Mouse (Mus musculus) neural tube, embryonic 15.5 days (tissue): ENCODE results near the gene Tti1. TPM values are rescaled to one million over a fixed set of nuclear protein-coding genes. Genes with fewer than 3 reads are reported as not detected.

Source experiments
- ATAC-seq: fragments of 200-750 bp; cut with Nextera tagmentation; 2 replicates; pipeline ENCODE4 v1.8.0; 2017; ENCODE audit warnings: mild to moderate bottlenecking, moderate TSS enrichment, moderate library complexity; ENCODE audit not compliant: low FRiP score
- H3K27ac ChIP-seq: fragments of 300-500 bp; sonication (generic); replicated peaks from 2 replicates; pipeline ENCODE4 v1.5.1; 2015; ENCODE audit warnings: mild to moderate bottlenecking, inconsistent platforms
- H3K27me3 ChIP-seq: fragments of 300-500 bp; sonication (generic); replicated peaks from 2 replicates; pipeline ENCODE4 v1.6.1; 2015; ENCODE audit warnings: inconsistent platforms
- H3K36me3 ChIP-seq: fragments of 300-500 bp; sonication (generic); 2 replicates; pipeline ENCODE4 v1.6.1; 2015; ENCODE audit warnings: inconsistent platforms
- H3K4me1 ChIP-seq: fragments of 300-500 bp; sonication (generic); 2 replicates; pipeline ENCODE4 v1.6.1; 2015; ENCODE audit warnings: inconsistent platforms
- H3K4me2 ChIP-seq: fragments of 300-500 bp; sonication (generic); 2 replicates; pipeline ENCODE4 v1.6.1; 2015; ENCODE audit warnings: inconsistent platforms, mild to moderate bottlenecking, moderate library complexity
- H3K4me3 ChIP-seq: fragments of 300-500 bp; sonication (generic); replicated peaks from 2 replicates; pipeline ENCODE4 v1.5.1; 2015; ENCODE audit warnings: mild to moderate bottlenecking, inconsistent platforms
- H3K9ac ChIP-seq: fragments of 300-500 bp; sonication (generic); replicated peaks from 2 replicates; pipeline ENCODE4 v1.6.1; 2015; ENCODE audit warnings: mild to moderate bottlenecking, inconsistent platforms
- H3K9me3 ChIP-seq: fragments of 300-500 bp; sonication (generic); replicated peaks from 2 replicates; pipeline ENCODE4 v1.6.1; 2016; ENCODE audit warnings: inconsistent platforms
- WGBS: fragments of 180-500 bp; shearing (Covaris S2); methylation state at CpG from one replicate; pipeline ENCODE4 v1.1.7; 2015; ENCODE audit warnings: mixed read lengths; 5-methylcytosine and 5-hydroxymethylcytosine counted together
- polyA plus RNA-seq: library from polyadenylated mRNA; unstranded; fragments of >200 nt; fragmentation: Nextera tagmentation; extraction: Ambion mirVana; gene quantifications from 2 replicates; pipeline ENCODE4 v1.2.1, GENCODE M21; 2015

Gene Tti1
- polyA plus RNA-seq = 14.7 and 17.3 TPM in 2 replicates

- no peaks in the 10 kb centered on the region for H3K9me3 ChIP-seq
Measured at GRCm38 (mm10) chr2:158028354-158028863, at the start of gene Tti1, which contains the start of gene Rprd1b. Gene Tti1 (minus strand): TSS chr2:158028433. Gene Rprd1b (plus strand): TSS chr2:158028497.

GRCm38 (mm10) chr2:158077981-158078380, 49.7 kb upstream of the Tti1 start:
- Histone ChIP-seq H3K4me2 (no peak overlapping the region), H3K27ac (peak overlapping the region; percentile 54), H3K4me1 (peaks cover 11% of the 10 kb centered on the region), H3K27me3 (no peaks in the 10 kb centered on the region), H3K36me3 (peaks cover 36% of the 10 kb centered on the region), H3K9me3 (no peaks in the 10 kb centered on the region), H3K4me3 (no peak overlapping the region), H3K9ac (no peak overlapping the region)
- ATAC-seq = no peak
- 38% methylated on average over 2 of the region's 2 CpGs for WGBS

More at GRCm38 (mm10) chr2:158028354-158028863, at the start of gene Tti1, which contains the start of gene Rprd1b:
- WGBS = under 1% methylated on average over 48 of the region's 52 CpGs
- peak; percentile 95 for ATAC-seq
- Histone ChIP-seq H3K4me1 (peaks cover 46% of the 10 kb centered on the region), H3K36me3 (no peaks in the 10 kb centered on the region), H3K4me3 (peak within 1 kb of the TSS; percentile 96), H3K27me3 (no peaks in the 10 kb centered on the region), H3K27ac (peak within 1 kb of the TSS; percentile 94), H3K9ac (peak within 1 kb of the TSS; percentile 96), H3K4me2 (peak within 1 kb of the TSS; percentile 87)

DNA sequence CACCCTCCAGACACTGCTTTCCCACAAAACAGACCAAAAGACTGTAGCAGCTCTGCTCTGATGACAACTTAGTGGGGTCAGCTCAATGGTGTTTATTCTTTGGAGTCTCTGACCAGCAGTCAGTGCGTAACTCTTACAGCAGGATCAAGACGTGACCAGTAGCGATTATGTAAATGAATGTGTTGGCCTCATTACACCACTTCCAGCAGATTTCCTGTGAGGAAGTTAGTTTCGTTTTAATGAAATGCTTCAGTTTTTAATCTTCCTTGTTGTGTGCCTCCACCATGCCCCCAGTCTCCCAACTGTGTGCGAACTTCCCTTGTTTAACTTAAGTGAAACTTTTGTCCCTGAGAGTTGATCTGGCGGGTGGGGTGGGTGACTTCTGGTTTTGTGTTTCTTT, 48.5 kb upstream of the Tti1 start:
- H3K4me1 ChIP-seq = peaks cover 11% of the 10 kb centered on the region
- H3K4me2 ChIP-seq = no peak overlapping the region
- no peaks in the 10 kb centered on the region for H3K27me3 ChIP-seq
- H3K36me3 ChIP-seq = peaks cover 40% of the 10 kb centered on the region
- 87% methylated on average over 6 of the region's 6 CpGs for WGBS
- 0 out of 2 replicates have a peak overlapping the region, but pooled peaks have one; percentile 15 for H3K27ac ChIP-seq
- H3K4me3 ChIP-seq = no peak overlapping the region
- ATAC-seq = no peak
- no peak overlapping the region for H3K9ac ChIP-seq
- no peaks in the 10 kb centered on the region for H3K9me3 ChIP-seq

GRCm38 (mm10) chr2:158074835-158075234, 46.6 kb upstream of the Tti1 start:
- H3K27ac ChIP-seq = no peak overlapping the region
- H3K27me3 ChIP-seq = no peaks in the 10 kb centered on the region
- H3K4me2 ChIP-seq = no peak overlapping the region
- no peak for ATAC-seq
- H3K36me3 ChIP-seq = peaks cover 57% of the 10 kb centered on the region
- H3K4me1 ChIP-seq = peaks cover 8% of the 10 kb centered on the region
- H3K9ac ChIP-seq = no peak overlapping the region
- no peaks in the 10 kb centered on the region for H3K9me3 ChIP-seq
- H3K4me3 ChIP-seq = no peak overlapping the region
- WGBS = 95% methylated on average over 5 of the region's 5 CpGs

DNA sequence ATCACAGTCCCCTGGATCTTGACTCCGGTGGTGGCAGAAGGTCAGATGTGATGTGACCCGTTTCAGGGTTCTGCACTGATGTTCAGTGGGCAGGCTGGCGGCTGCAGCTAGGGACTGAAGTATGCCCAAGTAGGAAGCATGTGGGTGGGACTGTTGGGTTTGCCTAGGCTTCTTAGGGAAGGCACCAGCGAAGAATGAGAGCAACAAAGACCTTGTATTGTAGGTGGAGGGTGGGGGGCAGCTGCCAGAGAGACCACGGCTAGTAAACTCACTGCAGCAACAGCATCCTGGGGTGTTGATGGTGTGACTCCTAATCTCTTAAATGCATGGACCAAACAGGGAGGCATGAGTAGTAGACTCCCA, 43.4 kb upstream of the Tti1 start:
- no peak overlapping the region for H3K4me2 ChIP-seq
- no peaks in the 10 kb centered on the region for H3K27me3 ChIP-seq
- no peak overlapping the region for H3K4me3 ChIP-seq
- no peak for ATAC-seq
- no peak overlapping the region for H3K9ac ChIP-seq
- H3K4me1 ChIP-seq = no peaks in the 10 kb centered on the region
- H3K36me3 ChIP-seq = peaks cover 57% of the 10 kb centered on the region
- 86% methylated on average over 5 of the region's 5 CpGs for WGBS
- H3K9me3 ChIP-seq = no peaks in the 10 kb centered on the region
- H3K27ac ChIP-seq = no peak overlapping the region

- no peak for ATAC-seq
- Histone ChIP-seq H3K27me3 (no peaks in the 10 kb centered on the region), H3K27ac (no peak overlapping the region), H3K9me3 (no peaks in the 10 kb centered on the region), H3K4me1 (no peaks in the 10 kb centered on the region), H3K9ac (no peak overlapping the region), H3K4me2 (no peak overlapping the region), H3K4me3 (no peak overlapping the region), H3K36me3 (peaks cover 53% of the 10 kb centered on the region)
- 77% methylated on average over 3 of the region's 3 CpGs for WGBS
Measured at GRCm38 (mm10) chr2:158070885-158071632, 42.8 kb upstream of the Tti1 start.

DNA sequence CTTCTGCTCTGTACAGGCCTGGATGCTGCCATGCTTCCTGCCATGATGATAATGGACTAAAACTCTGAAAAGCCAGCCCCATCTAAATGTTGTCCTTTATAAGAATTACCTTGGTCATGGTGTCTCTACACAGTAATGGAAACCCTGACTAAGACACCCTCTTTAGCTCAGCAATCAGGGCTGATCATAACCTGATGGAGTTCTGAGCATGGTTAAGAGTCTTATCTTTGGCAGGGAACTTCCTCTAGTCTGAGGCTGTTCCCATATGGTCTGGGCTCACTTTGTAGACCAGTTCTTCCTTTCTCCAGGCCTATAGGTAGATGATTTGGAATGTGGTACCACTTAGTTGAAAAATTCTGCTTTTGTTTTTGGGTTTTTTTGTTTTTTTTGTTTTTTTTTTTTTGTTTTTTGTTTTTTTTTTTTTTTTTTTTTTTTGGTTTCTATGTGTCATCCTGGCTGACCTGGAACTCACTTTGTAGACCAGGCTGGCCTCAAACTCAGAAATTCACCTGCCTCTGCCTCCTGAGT, 40.3 kb upstream of the Tti1 start:
- peaks cover 46% of the 10 kb centered on the region for H3K36me3 ChIP-seq
- H3K27ac ChIP-seq = no peak overlapping the region
- no peak overlapping the region for H3K9ac ChIP-seq
- H3K27me3 ChIP-seq = no peaks in the 10 kb centered on the region
- H3K9me3 ChIP-seq = no peaks in the 10 kb centered on the region
- peaks cover 9% of the 10 kb centered on the region; the same call in 1 of the 2 replicates for H3K4me1 ChIP-seq
- H3K4me2 ChIP-seq = no peak overlapping the region
- ATAC-seq = no peak
- no peak overlapping the region for H3K4me3 ChIP-seq

DNA sequence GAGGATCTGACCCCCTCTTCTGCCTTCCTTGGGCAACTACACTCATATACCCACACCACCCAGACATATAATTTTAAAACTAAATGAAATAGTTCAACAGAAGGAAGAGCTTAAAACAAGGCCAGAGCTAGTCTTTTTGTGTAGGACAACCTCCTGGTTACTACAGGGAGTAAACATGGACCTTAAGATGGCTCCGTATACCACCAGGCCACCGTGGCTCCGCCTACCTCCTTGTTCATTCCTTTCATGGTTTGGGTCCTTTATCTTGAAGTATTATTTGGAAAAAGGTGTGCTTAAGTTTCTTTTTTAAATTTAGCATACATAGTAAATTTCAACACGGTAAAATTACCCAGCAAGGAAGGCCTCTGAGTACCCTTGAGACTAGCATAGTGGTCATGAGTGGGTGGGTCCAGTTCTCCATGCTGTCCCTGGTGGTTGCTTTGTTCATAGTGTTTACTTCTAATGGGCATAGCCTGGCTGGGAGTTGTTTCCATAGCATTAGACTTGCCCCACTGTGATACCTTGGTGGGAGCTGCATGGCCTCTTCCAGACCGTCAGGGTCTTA, 39.1 kb upstream of the Tti1 start:
- no peaks in the 10 kb centered on the region for H3K27me3 ChIP-seq
- no peak overlapping the region for H3K9ac ChIP-seq
- no peak overlapping the region for H3K4me3 ChIP-seq
- ATAC-seq = no peak
- H3K36me3 ChIP-seq = peaks cover 46% of the 10 kb centered on the region
- H3K9me3 ChIP-seq = no peaks in the 10 kb centered on the region
- WGBS = 94% methylated on average over 5 of the region's 5 CpGs
- H3K4me1 ChIP-seq = peaks cover 9% of the 10 kb centered on the region; the same call in 1 of the 2 replicates
- no peak overlapping the region for H3K4me2 ChIP-seq
- no peak overlapping the region for H3K27ac ChIP-seq

DNA sequence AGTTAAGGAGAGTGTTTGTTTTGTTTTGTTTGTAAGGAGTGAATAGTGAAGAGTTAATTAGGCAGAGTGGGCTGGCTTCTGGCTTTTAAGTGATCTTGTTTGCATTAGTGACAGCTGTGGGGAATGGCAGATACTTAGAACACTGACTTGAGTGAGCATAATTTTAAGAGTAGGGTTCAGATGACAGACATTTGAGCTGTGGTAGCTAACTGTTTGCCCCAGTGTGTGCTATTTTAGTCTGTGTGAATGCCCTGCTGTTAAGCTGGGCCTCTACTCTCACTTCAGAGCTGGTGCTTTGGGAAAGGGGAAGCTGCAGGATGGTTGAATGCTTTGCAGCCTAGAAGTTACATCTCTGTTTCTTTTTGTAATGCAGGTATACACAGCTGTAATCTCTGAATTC, 38.2 kb upstream of the Tti1 start:
- Histone ChIP-seq H3K27ac (no peak overlapping the region), H3K4me1 (peaks cover 9% of the 10 kb centered on the region; the same call in 1 of the 2 replicates), H3K9me3 (no peaks in the 10 kb centered on the region), H3K9ac (no peak overlapping the region), H3K36me3 (peaks cover 49% of the 10 kb centered on the region), H3K27me3 (no peaks in the 10 kb centered on the region), H3K4me3 (no peak overlapping the region), H3K4me2 (no peak overlapping the region)
- no peak for ATAC-seq

DNA sequence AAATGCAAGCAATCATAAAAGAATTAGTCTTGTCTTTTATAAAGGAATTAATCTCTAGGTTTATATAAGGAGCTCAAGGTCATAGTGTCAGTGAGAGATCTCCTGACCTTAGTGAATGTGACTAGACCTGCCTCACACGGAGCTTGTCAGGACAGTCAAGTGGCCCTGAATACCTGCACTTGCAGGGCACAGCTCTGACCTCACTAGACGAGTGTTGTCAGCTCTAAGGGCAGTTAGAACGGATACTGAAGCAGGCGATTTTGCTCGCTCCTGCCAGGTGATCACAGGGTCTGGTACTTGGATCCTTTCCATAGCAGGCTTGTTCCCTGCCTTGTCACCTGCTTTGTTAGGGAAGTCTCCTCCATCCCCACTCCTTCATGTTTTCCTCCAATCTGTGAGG, 36.8 kb upstream of the Tti1 start:
- peaks cover 45% of the 10 kb centered on the region for H3K36me3 ChIP-seq

GRCm38 (mm10) chr2:158064571-158065048, 36.4 kb upstream of the Tti1 start:
- no peak overlapping the region for H3K4me2 ChIP-seq
- no peaks in the 10 kb centered on the region for H3K27me3 ChIP-seq
- no peak overlapping the region for H3K4me3 ChIP-seq
- peaks cover 15% of the 10 kb centered on the region for H3K4me1 ChIP-seq
- 57% methylated on average over 3 of the region's 3 CpGs for WGBS
- no peaks in the 10 kb centered on the region for H3K9me3 ChIP-seq
- 0 out of 2 replicates have a peak overlapping the region, but pooled peaks have one; percentile 18 for H3K27ac ChIP-seq
- H3K36me3 ChIP-seq = peaks cover 44% of the 10 kb centered on the region
- H3K9ac ChIP-seq = no peak overlapping the region
- no peak for ATAC-seq

More for the DNA sequence above, 36.8 kb upstream of the Tti1 start:
- Histone ChIP-seq H3K4me3 (no peak overlapping the region), H3K4me2 (no peak overlapping the region), H3K9me3 (no peaks in the 10 kb centered on the region), H3K9ac (no peak overlapping the region), H3K4me1 (peaks cover 11% of the 10 kb centered on the region; the same call in 1 of the 2 replicates), H3K27me3 (no peaks in the 10 kb centered on the region), H3K27ac (no peak overlapping the region)
- WGBS = 91% methylated on average over 5 of the region's 5 CpGs
- ATAC-seq = no peak
